Mouse (Mus musculus) forebrain, embryonic 13.5 days (tissue): Measurements from ENCODE around the gene Cdk19. TPM values are rescaled to one million over a fixed set of nuclear protein-coding genes. Genes with fewer than 3 reads are reported as not detected.
A peak's percentile ranks its signal among the peaks of the same experiment; 100 is the strongest.
"Not testable (repeated sequence)": the region's sequence is repeated elsewhere in the genome, so short reads cannot be mapped to it uniquely, and the experiment has no call there.

Experiments used
- ATAC-seq: fragments of 200-750 bp; cut with Nextera tagmentation; 2 replicates; pipeline ENCODE4 v1.8.0; 2017
- H3K27ac ChIP-seq: fragments of 300-500 bp; sonication (generic); 2 replicates; pipeline ENCODE4 v1.5.1; 2015; ENCODE audit warnings: inconsistent platforms, mild to moderate bottlenecking, moderate library complexity
- H3K27me3 ChIP-seq: fragments of 300-500 bp; sonication (generic); 2 replicates; pipeline ENCODE4 v1.6.1; 2015; ENCODE audit warnings: mild to moderate bottlenecking, inconsistent platforms
- H3K36me3 ChIP-seq: fragments of 300-500 bp; sonication (generic); 2 replicates; pipeline ENCODE4 v1.6.1; 2015; ENCODE audit warnings: mild to moderate bottlenecking, inconsistent platforms; ENCODE audit not compliant: poor library complexity, severe bottlenecking
- H3K4me1 ChIP-seq: fragments of 300-500 bp; sonication (generic); 2 replicates; pipeline ENCODE4 v1.6.1; 2015; ENCODE audit warnings: inconsistent platforms
- H3K4me2 ChIP-seq: fragments of 300-500 bp; sonication (generic); 2 replicates; pipeline ENCODE4 v1.6.1; 2015; ENCODE audit warnings: inconsistent platforms, mild to moderate bottlenecking, moderate library complexity
- H3K4me3 ChIP-seq: fragments of 300-500 bp; sonication (generic); 2 replicates; pipeline ENCODE4 v1.5.1; 2015; ENCODE audit warnings: mild to moderate bottlenecking, inconsistent platforms
- H3K9ac ChIP-seq: fragments of 300-500 bp; sonication (generic); 2 replicates; pipeline ENCODE4 v1.6.1; 2015; ENCODE audit warnings: mild to moderate bottlenecking, inconsistent platforms
- H3K9me3 ChIP-seq: fragments of 300-500 bp; sonication (generic); replicated peaks from 2 replicates; pipeline ENCODE4 v1.6.1; 2016; ENCODE audit warnings: inconsistent platforms
- WGBS: fragments of 180-500 bp; shearing (Covaris S2); methylation state at CpG from one replicate; pipeline ENCODE4 v1.1.7; 2015; 5-methylcytosine and 5-hydroxymethylcytosine counted together
- polyA plus RNA-seq: library from polyadenylated mRNA; unstranded; fragments of >200 nt; fragmentation: Nextera tagmentation; extraction: Ambion mirVana; gene quantifications from 2 replicates; pipeline ENCODE4 v1.2.1, GENCODE M21; 2015

Gene Cdk19
- polyA plus RNA-seq, result 11.2 and 11.3 TPM in 2 replicates

- H3K27me3 ChIP-seq, result no peaks in the 10 kb centered on the region
- no peaks in the 10 kb centered on the region for H3K36me3 ChIP-seq
- H3K9me3 ChIP-seq, result no peaks in the 10 kb centered on the region
- ATAC-seq, result no peak
- no peaks in the 10 kb centered on the region for H3K4me1 ChIP-seq
- no peak within 1 kb of the TSS for H3K4me3 ChIP-seq
- no peak within 1 kb of the TSS for H3K27ac ChIP-seq
- 45% methylated on average over 13 of the region's 13 CpGs for WGBS
- no peak within 1 kb of the TSS for H3K9ac ChIP-seq
- H3K4me2 ChIP-seq, result no peak within 1 kb of the TSS
These were observed at the start of gene Cdk19 for GRCm38 (mm10) chr10:40339351-40339964. Cdk19 (plus strand) TSS chr10:40339564.

- no peak for ATAC-seq
- WGBS, result 92% methylated on average over 6 of the region's 6 CpGs
- Histone ChIP-seq H3K9ac (no peak overlapping the region), H3K4me3 (no peak overlapping the region), H3K36me3 (peaks cover 34% of the 10 kb centered on the region), H3K4me2 (no peak overlapping the region), H3K9me3 (no peaks in the 10 kb centered on the region), H3K27ac (no peak overlapping the region), H3K27me3 (no peaks in the 10 kb centered on the region), H3K4me1 (peaks cover 21% of the 10 kb centered on the region; the same call in 1 of the 2 replicates)
These were observed 46.7 kb upstream of the Cdk19 start for GRCm38 (mm10) chr10:40292640-40293039.

DNA sequence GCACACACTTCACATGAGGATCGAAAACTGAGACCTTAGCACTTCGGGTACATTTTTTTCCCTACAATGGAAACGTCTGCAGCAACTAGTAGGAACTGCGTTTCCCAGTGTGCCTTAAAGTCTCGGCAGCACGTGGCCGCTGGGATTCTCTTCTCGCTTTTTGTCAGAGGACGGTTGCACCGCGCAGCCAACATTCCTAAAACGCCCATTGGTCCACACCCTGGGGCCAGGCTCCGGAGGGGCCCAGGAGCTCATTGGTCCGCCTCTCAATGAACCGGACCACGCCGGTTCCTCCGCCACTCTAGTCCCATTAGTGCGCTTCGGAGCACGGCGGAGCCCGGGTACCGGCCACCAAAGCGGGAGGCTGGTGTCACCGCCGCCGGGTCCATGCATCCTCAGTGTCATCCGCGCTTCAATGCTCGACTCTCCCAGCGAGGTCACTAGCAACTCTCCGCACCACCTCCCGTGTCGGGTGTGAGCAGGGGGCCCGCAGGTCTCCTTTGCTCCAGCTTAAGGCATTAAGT, 38.7 kb upstream of the Cdk19 start:
- H3K9ac ChIP-seq, result peak overlapping the region; percentile 97
- peak overlapping the region; percentile 89 for H3K27ac ChIP-seq
- no peaks in the 10 kb centered on the region for H3K36me3 ChIP-seq
- H3K4me1 ChIP-seq, result peaks cover 38% of the 10 kb centered on the region
- peak overlapping the region; percentile 76 for H3K4me2 ChIP-seq
- peak overlapping the region; percentile 98 for H3K4me3 ChIP-seq
- under 1% methylated on average over 36 of the region's 36 CpGs for WGBS
- H3K9me3 ChIP-seq, result no peaks in the 10 kb centered on the region
- H3K27me3 ChIP-seq, result no peaks in the 10 kb centered on the region
- ATAC-seq, result peak; percentile 76

DNA sequence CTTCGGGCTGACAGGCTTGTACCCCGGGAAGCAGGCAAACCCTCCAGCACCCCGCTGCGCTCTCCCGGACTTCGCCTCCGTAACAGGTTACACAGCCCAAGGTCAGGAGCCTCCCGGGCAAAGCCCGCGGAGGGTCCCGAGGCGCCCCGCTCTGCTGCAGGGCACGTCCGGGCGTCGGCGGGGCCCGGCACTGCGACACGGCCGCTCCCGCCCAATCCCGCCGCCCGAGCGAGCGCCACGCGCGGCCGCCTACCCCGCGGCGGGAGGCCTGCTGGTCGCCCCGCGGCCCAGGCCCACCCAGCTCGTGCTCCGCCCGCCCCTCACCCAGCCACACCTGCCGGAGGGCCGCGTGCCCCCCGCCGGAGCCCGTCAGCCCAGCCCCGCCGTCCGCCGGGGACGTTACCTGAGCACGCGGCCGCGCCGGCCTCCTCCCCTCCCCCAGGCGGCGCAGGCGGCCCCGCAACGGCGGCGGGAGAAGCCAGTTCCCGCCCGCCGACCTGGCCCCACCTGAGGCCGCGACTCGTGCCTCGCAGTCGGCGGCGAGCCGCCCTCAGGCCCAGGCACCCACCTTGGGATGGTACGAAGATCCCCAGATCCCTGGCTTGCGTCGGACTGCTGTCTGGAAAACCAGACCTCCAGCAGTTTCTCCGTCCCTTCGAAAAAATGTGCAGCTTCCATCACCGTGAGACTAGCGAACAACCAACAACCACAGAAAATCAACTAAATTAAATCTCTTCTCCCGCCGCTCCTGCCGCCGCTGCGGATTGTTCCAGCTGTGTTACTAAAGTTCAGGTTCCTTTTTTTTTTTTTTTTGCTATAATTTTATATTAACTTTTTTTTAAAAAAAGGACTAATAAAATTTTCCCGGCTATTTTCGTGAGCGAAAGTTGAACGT, 37.9 kb upstream of the Cdk19 start:
- peak overlapping the region; percentile 98 for H3K4me3 ChIP-seq
- peak overlapping the region; percentile 89 for H3K27ac ChIP-seq
- H3K27me3 ChIP-seq, H3K36me3 ChIP-seq, H3K9me3 ChIP-seq: not testable (repeated sequence)
- peak overlapping the region; percentile 97 for H3K9ac ChIP-seq
- ATAC-seq, result peak; percentile 14
- WGBS, result 1% methylated on average over 45 of the region's 91 CpGs
- H3K4me1 ChIP-seq, result peaks cover 33% of the 10 kb centered on the region
- H3K4me2 ChIP-seq, result peak overlapping the region; percentile 76

- whole genome bisulfite sequencing, result under 1% methylated on average over 55 of the region's 55 CpGs
- peaks cover 2% of the 10 kb centered on the region; the same call in 1 of the 2 replicates for H3K9me3 ChIP-seq
- H3K27ac ChIP-seq, result peak within 1 kb of the TSS; percentile 99
- H3K4me3 ChIP-seq, result peak within 1 kb of the TSS; percentile 98
- peak within 1 kb of the TSS; percentile 76 for H3K4me2 ChIP-seq
- no peaks in the 10 kb centered on the region for H3K36me3 ChIP-seq
- peaks cover 28% of the 10 kb centered on the region for H3K4me1 ChIP-seq
- peak; percentile 98 for ATAC-seq
- H3K9ac ChIP-seq, result peak within 1 kb of the TSS; percentile 97
- H3K27me3 ChIP-seq, result no peaks in the 10 kb centered on the region
These were observed 37.0 kb upstream of the Cdk19 start, which contains the start of gene Amd1 for GRCm38 (mm10) chr10:40302140-40302985. Amd1 (minus strand) TSS chr10:40302186.

DNA sequence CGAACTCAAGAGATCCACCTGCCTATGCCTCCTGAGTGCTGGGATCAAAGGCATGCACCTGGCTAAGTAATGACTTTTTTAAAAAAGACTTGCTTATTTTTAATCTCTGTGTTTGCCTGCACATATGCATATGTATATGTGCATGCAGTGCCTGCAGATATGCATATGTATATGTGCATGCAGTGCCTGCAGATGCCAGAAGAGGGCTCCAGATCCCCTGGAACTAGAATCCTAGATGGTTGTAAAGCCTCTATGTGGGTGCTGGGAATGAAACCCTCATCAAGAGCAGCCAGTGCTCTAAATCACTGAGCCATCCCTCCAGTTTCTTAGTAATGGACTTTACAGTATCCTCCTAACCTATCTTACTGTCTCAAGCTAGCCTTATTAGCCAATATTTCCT, 33.4 kb upstream of the Cdk19 start:
- Histone ChIP-seq H3K9me3 (peaks cover 2% of the 10 kb centered on the region; the same call in 1 of the 2 replicates), H3K4me2 (no peak overlapping the region), H3K27ac (no peak overlapping the region), H3K27me3 (no peaks in the 10 kb centered on the region), H3K4me1 (0 out of 2 replicates have a peak, but pooled peaks cover 3% of the 10 kb centered on the region), H3K9ac (no peak overlapping the region), H3K36me3 (no peaks in the 10 kb centered on the region), H3K4me3 (no peak overlapping the region)
- no peak for ATAC-seq
- WGBS, result 83% methylated on average over 1 of the region's 1 CpGs

DNA sequence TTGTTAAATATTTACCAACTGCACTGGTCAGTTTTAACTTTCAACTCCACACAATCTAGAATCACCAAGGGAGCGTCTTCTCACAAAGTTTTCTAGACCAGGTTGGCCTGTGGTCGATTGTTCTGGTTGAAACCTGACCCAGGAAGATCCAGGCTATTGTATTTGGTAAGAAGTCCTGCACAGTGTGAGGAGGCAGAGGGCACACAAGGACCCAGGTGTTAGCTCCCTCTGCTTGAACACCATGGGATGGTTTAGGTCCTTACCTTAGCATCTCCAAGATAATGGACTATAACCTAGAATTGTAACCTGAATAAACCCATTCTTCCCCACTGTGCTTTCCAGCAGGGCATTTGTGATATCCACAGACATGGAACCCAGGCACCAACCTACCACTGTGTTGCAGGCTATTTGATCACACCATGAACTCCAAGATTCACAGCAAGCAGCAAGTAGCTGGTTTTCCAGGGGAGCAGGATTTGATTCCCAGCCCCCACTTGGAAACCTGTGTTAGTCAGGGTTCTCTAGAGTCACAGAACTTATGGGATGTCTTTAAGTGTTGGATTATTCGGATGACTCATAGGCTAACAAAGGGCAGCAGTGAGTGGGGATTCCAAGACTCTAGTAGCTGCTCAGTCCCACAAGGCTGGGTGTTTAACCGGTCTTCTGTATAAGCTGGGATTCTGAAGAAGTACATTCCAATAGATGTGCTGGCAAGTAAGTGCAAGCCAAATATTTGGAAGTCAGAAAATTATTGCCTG, 31.4 kb upstream of the Cdk19 start:
- H3K27ac ChIP-seq, result no peak overlapping the region
- no peak overlapping the region for H3K4me3 ChIP-seq
- H3K4me1 ChIP-seq, result no peaks in the 10 kb centered on the region
- no peaks in the 10 kb centered on the region for H3K27me3 ChIP-seq
- 60% methylated on average over 4 of the region's 4 CpGs for WGBS
- H3K9me3 ChIP-seq, result peaks cover 2% of the 10 kb centered on the region; the same call in 1 of the 2 replicates
- no peaks in the 10 kb centered on the region for H3K36me3 ChIP-seq
- H3K4me2 ChIP-seq, result no peak overlapping the region
- H3K9ac ChIP-seq, result no peak overlapping the region
- ATAC-seq, result no peak

DNA sequence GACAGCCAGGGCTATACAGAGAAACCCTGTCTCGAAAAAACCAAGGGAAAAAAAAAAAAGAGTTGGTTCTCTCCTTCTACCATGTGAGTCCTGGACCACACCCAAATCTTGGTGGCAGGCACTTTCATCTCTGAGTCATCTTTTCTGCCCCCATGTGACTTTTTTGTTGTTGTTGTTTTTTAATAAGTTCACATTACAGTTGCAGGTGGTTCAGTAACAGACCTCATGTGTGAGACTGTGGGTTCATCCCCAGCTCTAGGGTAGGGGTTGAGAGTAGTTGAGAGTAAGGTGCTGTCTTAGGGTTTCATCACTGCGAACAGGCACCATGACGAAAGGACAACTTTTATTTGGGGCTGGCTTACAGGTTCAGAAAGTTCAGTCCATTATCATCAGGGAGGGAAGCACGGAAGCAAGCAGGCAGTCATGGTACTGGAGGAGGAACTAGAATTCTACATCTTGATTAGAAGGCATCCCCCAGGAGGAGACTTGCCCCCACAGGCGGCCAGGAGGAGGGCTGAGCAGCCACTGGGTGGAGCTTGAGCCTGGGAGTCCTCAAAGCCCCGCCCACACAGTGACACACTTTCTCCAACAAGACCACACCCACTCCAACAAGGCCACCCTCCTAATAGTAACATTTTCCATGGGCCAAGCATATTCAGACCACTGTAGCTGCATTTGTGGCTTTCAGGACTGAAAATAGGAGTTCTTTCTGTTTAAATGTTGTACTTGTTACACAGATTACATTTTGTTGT, 29.3 kb upstream of the Cdk19 start:
- WGBS, result 61% methylated on average over 6 of the region's 6 CpGs
- H3K4me2 ChIP-seq, result no peak overlapping the region
- no peaks in the 10 kb centered on the region for H3K36me3 ChIP-seq
- ATAC-seq, result no peak
- peaks cover 2% of the 10 kb centered on the region; the same call in 1 of the 2 replicates for H3K9me3 ChIP-seq
- no peaks in the 10 kb centered on the region for H3K27me3 ChIP-seq
- H3K4me1 ChIP-seq, result no peaks in the 10 kb centered on the region
- no peak overlapping the region for H3K9ac ChIP-seq
- no peak overlapping the region for H3K4me3 ChIP-seq
- H3K27ac ChIP-seq, result no peak overlapping the region

GRCm38 (mm10) chr10:40312781-40313180, 26.6 kb upstream of the Cdk19 start:
- no peak for ATAC-seq
- Histone ChIP-seq H3K9ac (no peak overlapping the region), H3K4me2 (no peak overlapping the region), H3K27me3 (no peaks in the 10 kb centered on the region), H3K36me3 (no peaks in the 10 kb centered on the region), H3K9me3 (no peaks in the 10 kb centered on the region), H3K4me1 (no peaks in the 10 kb centered on the region), H3K4me3 (no peak overlapping the region), H3K27ac (no peak overlapping the region)
- 90% methylated on average over 4 of the region's 4 CpGs for WGBS

- WGBS, result 67% methylated on average over 7 of the region's 7 CpGs
- ATAC-seq, result no peak
These were observed 22.4 kb upstream of the Cdk19 start for GRCm38 (mm10) chr10:40316841-40317585.

More at GRCm38 (mm10) chr10:40316841-40317585, 22.4 kb upstream of the Cdk19 start:
- Histone ChIP-seq H3K4me3 (no peak overlapping the region), H3K27me3 (no peaks in the 10 kb centered on the region), H3K4me1 (no peaks in the 10 kb centered on the region), H3K27ac (no peak overlapping the region), H3K36me3 (0 out of 2 replicates have a peak, but pooled peaks cover 3% of the 10 kb centered on the region), H3K4me2 (no peak overlapping the region), H3K9me3 (peaks cover 4% of the 10 kb centered on the region; the same call in 1 of the 2 replicates), H3K9ac (no peak overlapping the region)
